Mouse (Mus musculus) left cerebral cortex, adult 2 months (tissue): Measurements from ENCODE around the gene Erich4. TPM values are rescaled to one million over a fixed set of nuclear protein-coding genes. Genes with fewer than 3 reads are reported as not detected.

Experiments
- DNase-seq, 2 experiments: peaks; one replicate each; pipeline ENCODE4 v3.0.0; 2021 to 2022; ENCODE audit warnings: low spot score in 2 of 2, mixed read lengths in 1 of 2; ENCODE audit errors: extremely low spot score in 1 of 2
- H3K27ac ChIP-seq: fragments of 200-600 bp; 2 replicates; pipeline ENCODE4 v1.8.1; 2022
- H3K4me3 ChIP-seq: fragments of 200-600 bp; 2 replicates; pipeline ENCODE4 v1.8.1; 2022
- CTCF ChIP-seq: fragments of 200-600 bp; IDR thresholded peaks from 2 replicates; pipeline ENCODE4 v1.8.1; 2022; ENCODE audit warnings: antibody characterized with exemption, mild to moderate bottlenecking, moderate library complexity
- intact Hi-C: fragments of 180-260 bp; cut with DNase I; formaldehyde crosslinking; loops from one replicate; pipeline ENCODE4 v1.15.1; 2025
- long read RNA-seq, 2 experiments: library from polyadenylated mRNA; stranded (forward); transcript quantifications; one replicate each; pipeline ENCODE4 v2.0.0; 2021; ENCODE audit warnings: borderline mapping rate in 2 of 2
- total RNA-seq, 2 experiments: library from RNA; stranded (reverse); gene quantifications; 2 replicates each; pipeline ENCODE4 v1.2.3; 2021

Gene Erich4
- not detected for total RNA-seq
- long read RNA-seq, experiment 1: 0 reads
- long read RNA-seq, experiment 2: 0 reads

DNA sequence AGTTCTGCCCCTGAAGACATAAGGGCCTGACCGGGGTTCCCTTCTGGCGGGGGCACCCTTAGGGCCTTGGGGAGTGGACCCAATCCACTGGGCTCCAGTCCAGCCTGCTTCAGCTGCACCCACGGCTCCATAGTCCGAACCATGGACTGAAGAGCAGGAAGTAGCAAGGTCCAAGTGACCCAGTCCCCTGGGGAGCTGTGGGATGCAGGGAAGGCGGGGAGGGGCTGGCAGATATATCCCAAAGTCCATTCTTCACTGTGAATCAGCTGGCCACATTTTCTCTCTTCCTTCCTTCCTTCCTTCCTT, at the start of gene Erich4:
Erich4 (minus strand) TSS at position 187 of the 306 bp plus-strand sequence.
- Histone ChIP-seq H3K4me3 (no peak within 1 kb of the TSS), H3K27ac (no peak within 1 kb of the TSS)
- peak in 1 of 2 experiments; percentile 6 for DNase-seq
- no peak for TF ChIP-seq CTCF
- intact Hi-C loops: no loop called here

- Histone ChIP-seq H3K27ac (peak within 1 kb of the TSS; percentile 92), H3K4me3 (peak within 1 kb of the TSS; percentile 57)
- TF ChIP-seq CTCF: no peak
- DNase-seq: peak; percentile 98 to 99
- intact Hi-C loops: loop anchor here (1.0 kb wide), 1 partner anchor 17 kb away; no protein-coding TSS in a partner anchor
These were observed 43.2 kb upstream of the Erich4 start, which contains the start of the genes Bckdha and Exosc5 for GRCm38 (mm10) chr7:25658657-25659472. Gene Bckdha, minus strand, starts transcription at chr7:25658981. Gene Exosc5, plus strand, starts transcription at chr7:25659164.

- TF ChIP-seq CTCF: no peak
- H3K27ac ChIP-seq: peak overlapping the region; percentile 92; the same call in 1 of the 2 replicates
- intact Hi-C loops: no loop called here
- no peak for DNase-seq
- H3K4me3 ChIP-seq: peak overlapping the region; percentile 57
These were observed 42.1 kb upstream of the Erich4 start for GRCm38 (mm10) chr7:25657785-25658184.

DNA sequence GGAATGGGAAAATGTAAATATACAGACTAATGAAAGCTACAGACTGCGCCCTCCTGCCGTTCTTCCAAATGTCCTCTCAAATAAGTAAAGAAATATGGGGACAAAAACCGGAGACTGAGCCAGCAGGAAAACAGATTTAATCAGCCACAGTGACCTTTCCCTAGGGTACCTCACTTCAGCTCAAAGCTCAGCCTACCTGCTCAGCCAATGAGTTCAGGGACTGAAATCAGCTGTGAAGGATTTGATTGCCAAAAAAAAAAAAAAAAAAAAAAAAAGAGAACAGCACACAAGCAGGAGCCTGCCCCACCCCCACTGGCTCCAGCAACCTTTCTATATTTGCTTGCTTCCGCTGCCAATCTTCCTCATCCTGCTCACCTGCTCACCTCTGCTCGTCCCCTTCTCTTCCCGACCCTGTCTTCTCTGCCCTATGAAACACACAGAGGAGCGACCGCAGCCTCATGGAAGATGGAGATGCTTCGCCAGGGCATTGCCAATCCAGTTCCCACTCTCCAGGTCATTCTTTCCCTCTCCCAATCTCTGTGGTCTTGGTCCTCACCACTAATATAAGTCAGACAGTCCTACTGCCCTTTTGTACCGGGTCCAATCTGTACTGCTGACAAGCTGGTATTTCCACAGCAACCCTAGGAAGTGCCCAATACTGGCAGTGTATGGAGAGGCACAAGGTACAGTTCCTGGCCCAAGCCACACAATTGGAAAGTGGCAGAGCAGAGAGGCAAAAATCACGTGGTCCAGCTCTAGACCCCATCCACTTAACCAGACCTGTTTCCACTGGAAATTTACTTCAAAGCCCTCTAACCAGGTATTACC, 40.1 kb upstream of the Erich4 start:
- no peak for TF ChIP-seq CTCF
- intact Hi-C loops: no loop called here
- Histone ChIP-seq H3K27ac (no peak overlapping the region), H3K4me3 (no peak overlapping the region)
- no peak for DNase-seq

- intact Hi-C loops: no loop called here
- TF ChIP-seq CTCF: no peak
- Histone ChIP-seq H3K27ac (no peak overlapping the region), H3K4me3 (no peak overlapping the region)
- no peak for DNase-seq
These were observed 36.6 kb upstream of the Erich4 start for GRCm38 (mm10) chr7:25652244-25652759.

GRCm38 (mm10) chr7:25651281-25651680, 35.6 kb upstream of the Erich4 start:
- H3K4me3 ChIP-seq: no peak overlapping the region
- TF ChIP-seq CTCF: no peak
- intact Hi-C loops: no loop called here
- DNase-seq: no peak
- H3K27ac ChIP-seq: no peak overlapping the region

DNA sequence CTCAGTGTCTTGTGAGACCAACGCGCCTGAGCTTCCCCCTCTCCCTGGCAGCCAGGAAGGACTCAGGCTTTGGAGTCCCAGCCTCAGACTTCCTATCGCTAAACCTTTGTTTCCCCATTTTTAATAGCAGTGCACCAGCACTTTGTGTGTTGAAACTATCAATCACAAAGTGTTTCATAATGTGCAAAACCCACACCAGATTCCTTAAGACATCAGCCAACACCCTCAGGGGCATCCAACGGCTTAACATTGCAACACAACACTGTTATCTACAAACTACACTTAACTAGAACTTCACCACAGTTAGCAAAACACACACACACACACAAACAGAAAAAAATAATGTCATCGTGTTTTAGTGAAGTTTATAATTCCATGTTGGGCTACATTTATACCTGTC, 34.1 kb upstream of the Erich4 start:
- H3K4me3 ChIP-seq: no peak overlapping the region
- H3K27ac ChIP-seq: no peak overlapping the region
- DNase-seq: no peak
- TF ChIP-seq CTCF: no peak
- intact Hi-C loops: no loop called here

DNA sequence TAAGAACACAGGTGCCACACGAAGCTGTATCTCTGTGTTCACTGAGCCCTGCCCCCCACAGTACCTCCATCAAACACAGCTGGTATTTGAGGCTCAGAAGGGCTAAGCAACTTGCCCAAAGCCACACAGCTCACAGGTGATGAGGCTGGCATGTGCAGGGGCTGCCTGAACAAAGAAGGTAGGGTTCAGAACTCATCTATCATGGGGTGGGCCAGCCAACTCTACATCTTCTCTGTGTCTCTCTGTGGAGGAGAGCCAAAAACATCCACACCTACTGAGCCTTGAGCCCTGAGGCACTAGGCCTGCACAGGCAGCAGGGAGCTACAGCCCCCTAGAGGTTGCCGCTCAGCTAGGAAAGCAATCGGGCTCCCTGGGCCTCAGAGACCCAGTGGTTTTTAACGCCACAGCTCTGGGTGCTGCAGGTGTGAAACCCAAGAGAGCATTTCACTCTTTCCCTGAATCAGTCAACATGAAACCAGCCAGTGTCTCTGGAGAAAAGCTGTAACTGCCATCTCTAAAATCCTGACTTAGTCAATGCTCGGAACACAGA, 32.0 kb upstream of the Erich4 start:
- Histone ChIP-seq H3K27ac (no peak overlapping the region), H3K4me3 (no peak overlapping the region)
- TF ChIP-seq CTCF: peak; percentile 1; the same call in 1 of the 2 replicates
- intact Hi-C loops: no loop called here
- DNase-seq: no peak

GRCm38 (mm10) chr7:25645074-25645473, 29.4 kb upstream of the Erich4 start:
- H3K27ac ChIP-seq: no peak overlapping the region
- intact Hi-C loops: no loop called here
- H3K4me3 ChIP-seq: no peak overlapping the region
- TF ChIP-seq CTCF: no peak
- DNase-seq: no peak

DNA sequence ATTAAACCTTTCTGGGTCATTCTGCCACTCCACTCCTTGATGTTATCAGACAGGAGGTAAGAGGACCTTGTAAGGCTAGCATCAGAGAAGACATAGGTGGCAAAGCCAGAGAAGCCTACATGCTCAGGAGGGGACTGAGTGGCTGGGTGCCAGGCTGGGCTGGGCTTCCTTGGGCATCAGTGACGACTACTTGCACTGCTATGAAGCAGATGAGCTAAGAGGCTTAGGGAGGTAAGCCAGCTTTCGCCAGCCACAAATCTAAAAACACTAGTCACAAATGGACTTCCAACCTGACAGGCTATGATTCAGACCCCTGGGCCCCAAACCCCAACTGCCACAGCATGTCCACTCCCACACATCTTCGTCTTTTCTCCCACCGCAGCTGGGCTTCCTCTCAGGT, 28.9 kb upstream of the Erich4 start:
- DNase-seq: no peak
- intact Hi-C loops: no loop called here
- H3K4me3 ChIP-seq: no peak overlapping the region
- TF ChIP-seq CTCF: no peak
- no peak overlapping the region for H3K27ac ChIP-seq

- Histone ChIP-seq H3K4me3 (no peak overlapping the region), H3K27ac (no peak overlapping the region)
- TF ChIP-seq CTCF: no peak
- no peak for DNase-seq
- intact Hi-C loops: no loop called here
These were observed 28.4 kb upstream of the Erich4 start for GRCm38 (mm10) chr7:25644136-25644535.

DNA sequence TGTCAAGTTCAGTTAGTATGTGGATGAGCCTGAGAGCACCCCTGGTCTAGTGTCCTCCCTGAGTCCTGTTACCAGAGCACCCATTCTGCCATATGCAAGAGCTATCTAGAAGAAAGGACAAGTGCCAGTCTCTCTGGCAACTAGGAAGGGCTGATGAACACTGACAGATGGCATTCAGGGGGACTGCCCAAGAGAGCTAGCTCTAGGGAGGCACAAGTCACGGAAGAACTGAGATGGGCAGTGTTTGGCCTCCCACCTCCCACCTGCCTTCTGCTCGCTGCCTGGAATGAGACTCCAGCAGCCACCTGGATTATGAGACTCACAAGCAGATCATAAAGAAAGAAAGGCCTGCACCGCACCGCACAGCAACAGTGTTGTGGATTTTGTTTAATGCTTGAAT, 24.1 kb upstream of the Erich4 start:
- H3K4me3 ChIP-seq: no peak overlapping the region
- peak in 1 of 2 experiments; percentile 44 for DNase-seq
- intact Hi-C loops: no loop called here
- TF ChIP-seq CTCF: no peak
- H3K27ac ChIP-seq: no peak overlapping the region; the same call in 1 of the 2 replicates
